Mouse (Mus musculus) liver, embryonic 14.5 days (tissue): ENCODE results near the gene Shroom3. TPM values are rescaled to one million over a fixed set of nuclear protein-coding genes. Genes with fewer than 3 reads are reported as not detected.

Source experiments
- ATAC-seq: fragments of 200-750 bp; cut with Nextera tagmentation; 2 replicates; pipeline ENCODE4 v1.8.0; 2017; ENCODE audit warnings: moderate number of reproducible peaks, mild to moderate bottlenecking, moderate library complexity; ENCODE audit not compliant: insufficient read depth
- DNase-seq, 3 experiments: peaks; one replicate each; pipeline ENCODE4 v3.0.0-alpha.2; 2012 to 2013; ENCODE audit warnings: low read depth in 3 of 3, low spot score in 3 of 3
- H3K27ac ChIP-seq: fragments of 300-500 bp; sonication (generic); 2 replicates; pipeline ENCODE4 v1.5.1; 2014; ENCODE audit warnings: moderate library complexity, mild to moderate bottlenecking, control low read depth, inconsistent platforms
- H3K27me3 ChIP-seq: fragments of 300-500 bp; sonication (generic); 2 replicates; pipeline ENCODE4 v1.6.1; 2014; ENCODE audit warnings: mild to moderate bottlenecking, low read length, moderate library complexity; ENCODE audit not compliant: control insufficient read depth, insufficient read depth
- H3K36me3 ChIP-seq: fragments of 300-500 bp; sonication (generic); replicated peaks from 2 replicates; pipeline ENCODE4 v1.6.1; 2014; ENCODE audit warnings: low read depth; ENCODE audit not compliant: control insufficient read depth, insufficient read depth
- H3K4me1 ChIP-seq, 2 experiments: fragments of 200-500 bp in 1 of 2; fragments of 300-500 bp in 1 of 2; sonication (generic) in 1 of 2; replicated peaks; 2 replicates each; pipeline ENCODE4 v1.6.1; 2012 to 2014; ENCODE audit warnings: antibody characterized with exemption in 1 of 2, inconsistent platforms in 1 of 2, low read length in 1 of 2; ENCODE audit not compliant: control insufficient read depth in 2 of 2, insufficient read depth in 2 of 2
- H3K4me2 ChIP-seq: fragments of 300-500 bp; sonication (generic); 2 replicates; pipeline ENCODE4 v1.6.1; 2014; ENCODE audit warnings: low read depth, mild to moderate bottlenecking, control low read depth, moderate library complexity
- H3K4me3 ChIP-seq, 2 experiments: fragments of 200-500 bp in 1 of 2; fragments of 300-500 bp in 1 of 2; sonication (generic) in 1 of 2; 2 replicates each; pipeline ENCODE4 v1.5.1; 2012 to 2014; ENCODE audit warnings: low read depth in 2 of 2, low read length in 2 of 2, mild to moderate bottlenecking in 2 of 2, control low read depth in 1 of 2, inconsistent platforms in 1 of 2, moderate library complexity in 1 of 2; ENCODE audit not compliant: insufficient read depth in 1 of 2
- H3K9ac ChIP-seq: fragments of 300-500 bp; sonication (generic); replicated peaks from 2 replicates; pipeline ENCODE4 v1.6.1; 2014; ENCODE audit warnings: mild to moderate bottlenecking, control low read depth, moderate library complexity
- H3K9me3 ChIP-seq: fragments of 300-500 bp; sonication (generic); 2 replicates; pipeline ENCODE4 v1.6.1; 2016; ENCODE audit warnings: low read length, mixed read lengths; ENCODE audit not compliant: control insufficient read depth
- CTCF ChIP-seq: IDR thresholded peaks from 2 replicates; pipeline ENCODE4 v1.5.1; 2016; ENCODE audit warnings: antibody characterized with exemption, low read depth, control low read depth
- EP300 ChIP-seq: IDR thresholded peaks from 2 replicates; pipeline ENCODE4 v1.6.1; 2016; ENCODE audit warnings: antibody characterized with exemption, low read depth
- WGBS: fragments of 180-500 bp; shearing (Covaris S2); extraction: QIAGEN DNeasy Blood & Tissue Kit; methylation state at CpG from one replicate; pipeline ENCODE4 v1.1.7; 2014; ENCODE audit not compliant: insufficient replicate concordance; 5-methylcytosine and 5-hydroxymethylcytosine counted together
- polyA plus RNA-seq, 2 experiments: library from polyadenylated mRNA; depleted of rRNA in 1 of 2; stranded (reverse) in 1 of 2; unstranded in 1 of 2; fragments of >200 nt; fragmentation: Nextera tagmentation in 1 of 2; extraction: Ambion mirVana in 1 of 2; gene quantifications; 2 replicates each; pipeline versions ENCODE4 v1.2.1 to v1.2.3; 2012 to 2014

Gene Shroom3
- polyA plus RNA-seq, 2 experiments = 0.11 to 0.30 TPM

DNA sequence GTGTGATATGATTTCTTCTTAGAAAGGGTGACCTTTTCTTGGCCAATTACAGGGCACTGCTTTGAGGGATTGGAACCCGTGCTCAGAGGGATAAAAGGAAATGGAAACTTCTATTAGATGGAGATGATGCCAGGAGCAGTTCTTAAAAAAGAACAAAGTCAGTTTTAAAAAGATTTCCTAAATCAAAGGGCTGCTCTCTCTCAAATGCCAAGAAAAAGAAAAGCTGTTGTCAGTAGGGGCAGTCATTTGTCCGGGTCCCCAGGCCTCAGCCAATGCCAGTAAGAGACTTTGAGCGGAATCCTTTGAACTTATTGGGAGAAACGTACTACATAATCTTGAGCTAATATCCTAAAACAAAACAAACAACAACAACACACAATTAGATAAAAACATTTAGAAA lies 181.9 kb downstream of the Shroom3 start:
- no peak overlapping the region for H3K4me3 ChIP-seq
- no peak overlapping the region for H3K27ac ChIP-seq
- ATAC-seq (no peak), DNase-seq (no peak)
- no peak overlapping the region for H3K4me2 ChIP-seq
- TF ChIP-seq EP300 = no peak
- no peak for TF ChIP-seq CTCF
- no peaks in the 10 kb centered on the region for H3K27me3 ChIP-seq
- H3K9me3 ChIP-seq = no peaks in the 10 kb centered on the region
- no peak overlapping the region for H3K9ac ChIP-seq
- H3K4me1 ChIP-seq = no peaks in the 10 kb centered on the region
- WGBS = 61% methylated on average over 4 of the region's 4 CpGs
- no peaks in the 10 kb centered on the region for H3K36me3 ChIP-seq

GRCm38 (mm10) chr5:92866546-92866945 lies 183.3 kb downstream of the Shroom3 start:
- H3K4me3 ChIP-seq = no peak overlapping the region
- no peaks in the 10 kb centered on the region for H3K27me3 ChIP-seq
- 56% methylated on average over 8 of the region's 8 CpGs for WGBS
- no peak for ATAC-seq
- H3K4me1 ChIP-seq = no peaks in the 10 kb centered on the region
- TF ChIP-seq EP300 (no peak), CTCF (no peak)
- H3K9ac ChIP-seq = no peak overlapping the region
- H3K36me3 ChIP-seq = no peaks in the 10 kb centered on the region
- no peaks in the 10 kb centered on the region for H3K9me3 ChIP-seq
- DNase-seq = no peak
- H3K27ac ChIP-seq = no peak overlapping the region
- no peak overlapping the region for H3K4me2 ChIP-seq

DNA sequence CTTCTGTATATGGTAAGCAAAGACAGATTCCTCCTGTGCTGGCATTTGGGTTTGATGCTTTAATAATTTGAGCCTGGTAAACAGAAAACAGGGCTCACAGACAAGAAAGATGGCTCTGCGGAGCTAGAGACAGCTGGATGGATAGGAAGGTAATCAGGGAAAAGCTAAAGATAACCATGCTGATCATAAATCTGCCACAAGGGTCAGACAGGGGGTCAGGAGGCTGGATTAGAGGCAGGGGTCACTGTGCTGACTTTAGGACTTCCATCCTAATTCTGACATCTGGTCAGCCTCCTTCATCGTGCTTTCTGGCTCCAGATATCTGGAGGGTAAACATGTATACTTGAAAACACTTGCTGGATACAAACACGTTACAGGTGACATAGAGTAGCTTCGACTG lies 184.0 kb downstream of the Shroom3 start:
- H3K4me2 ChIP-seq = no peak overlapping the region
- ATAC-seq = no peak
- 57% methylated on average over 4 of the region's 4 CpGs for WGBS

GRCm38 (mm10) chr5:92868231-92868630 lies 185.0 kb downstream of the Shroom3 start:
- TF ChIP-seq CTCF (no peak), EP300 (no peak)

More for the DNA sequence above, 184.0 kb downstream of the Shroom3 start:
- Histone ChIP-seq H3K27me3 (no peaks in the 10 kb centered on the region), H3K4me1 (no peaks in the 10 kb centered on the region), H3K36me3 (no peaks in the 10 kb centered on the region), H3K27ac (no peak overlapping the region), H3K9ac (no peak overlapping the region), H3K9me3 (no peaks in the 10 kb centered on the region), H3K4me3 (no peak overlapping the region)
- TF ChIP-seq EP300 = no peak
- no peak for TF ChIP-seq CTCF
- DNase-seq = no peak

GRCm38 (mm10) chr5:92871048-92871447 lies 187.8 kb downstream of the Shroom3 start:
- 17% methylated on average over 3 of the region's 3 CpGs for WGBS
- Histone ChIP-seq H3K27me3 (no peaks in the 10 kb centered on the region), H3K36me3 (no peaks in the 10 kb centered on the region), H3K4me1 (no peaks in the 10 kb centered on the region), H3K4me2 (no peak overlapping the region), H3K9ac (no peak overlapping the region), H3K27ac (no peak overlapping the region), H3K9me3 (no peaks in the 10 kb centered on the region), H3K4me3 (no peak overlapping the region)
- ATAC-seq (no peak), DNase-seq (no peak)
- no peak for TF ChIP-seq EP300
- no peak for TF ChIP-seq CTCF

More at GRCm38 (mm10) chr5:92868231-92868630, 185.0 kb downstream of the Shroom3 start:
- Histone ChIP-seq H3K4me1 (no peaks in the 10 kb centered on the region), H3K9me3 (no peaks in the 10 kb centered on the region), H3K27me3 (no peaks in the 10 kb centered on the region), H3K9ac (no peak overlapping the region), H3K27ac (no peak overlapping the region), H3K4me2 (no peak overlapping the region), H3K4me3 (no peak overlapping the region), H3K36me3 (no peaks in the 10 kb centered on the region)
- DNase-seq (no peak), ATAC-seq (no peak)
- 63% methylated on average over 2 of the region's 2 CpGs for WGBS
